Mouse (Mus musculus): ENCODE measurements around the gene Arfrp1. TPM values are rescaled to one million over a fixed set of nuclear protein-coding genes. Genes with fewer than 3 reads are reported as not detected.
A peak's percentile ranks its signal among the peaks of the same experiment; 100 is the strongest.

Gene Arfrp1
- polyA plus RNA-seq, 1 experiment from 2014 or later: 71.8 TPM

GRCm38 (mm10) chr2:181319248-181320102, 45.7 kb downstream of the Arfrp1 start, which contains the start of gene Rtel1:
Gene Rtel1 (plus strand): TSS chr2:181319739.
- H3K4me3 ChIP-seq (replicated peaks): peak within 1 kb of the TSS; percentile 64
- H3K27ac ChIP-seq: peak within 1 kb of the TSS; percentile 85
- 7% methylated on average over 40 of the region's 40 CpGs for WGBS
- peak within 1 kb of the TSS; percentile 70 for H3K4me2 ChIP-seq
- ATAC-seq (replicated peaks; ENCODE audit: low FRiP score): peak; percentile 94
- H3K9ac ChIP-seq: peak within 1 kb of the TSS; percentile 54
- H3K27me3 ChIP-seq: peaks cover 24% of the 10 kb centered on the region
- peaks cover 29% of the 10 kb centered on the region for H3K36me3 ChIP-seq
- H3K9me3 ChIP-seq (replicated peaks): no peaks in the 10 kb centered on the region
- H3K4me1 ChIP-seq: peaks cover 13% of the 10 kb centered on the region

- Histone ChIP-seq H3K9ac (no peak within 1 kb of the TSS), H3K27me3 (peaks cover 58% of the 10 kb centered on the region), H3K4me2 (peak within 1 kb of the TSS; percentile 50), H3K4me3 (replicated peaks) (peak within 1 kb of the TSS; percentile 28), H3K9me3 (replicated peaks) (no peaks in the 10 kb centered on the region), H3K4me1 (peaks cover 13% of the 10 kb centered on the region), H3K27ac (no peak within 1 kb of the TSS), H3K36me3 (no peaks in the 10 kb centered on the region)
- WGBS: 4% methylated on average over 23 of the region's 23 CpGs
- peak; percentile 74; the same call in 1 of the 2 replicates for ATAC-seq (replicated peaks; ENCODE audit: low FRiP score)
Observed at GRCm38 (mm10) chr2:181314080-181314810, 51.0 kb downstream of the Arfrp1 start, which contains the start of gene Stmn3. Gene Stmn3 (minus strand): TSS chr2:181314500.

- Histone ChIP-seq H3K4me2 (peak overlapping the region; percentile 50), H3K4me3 (replicated peaks) (peak overlapping the region; percentile 28), H3K27me3 (peaks cover 65% of the 10 kb centered on the region), H3K4me1 (peaks cover 10% of the 10 kb centered on the region), H3K36me3 (no peaks in the 10 kb centered on the region), H3K27ac (no peak overlapping the region), H3K9me3 (replicated peaks) (no peaks in the 10 kb centered on the region), H3K9ac (no peak overlapping the region)
- 0 out of 2 replicates have a peak, but pooled peaks have one; percentile 25 for ATAC-seq (replicated peaks; ENCODE audit: low FRiP score)
- WGBS: 2% methylated on average over 35 of the region's 35 CpGs
Observed at GRCm38 (mm10) chr2:181313344-181314079, 51.7 kb downstream of the Arfrp1 start.

- H3K4me2 ChIP-seq: peak overlapping the region; percentile 50; the same call in 1 of the 2 replicates
- no peaks in the 10 kb centered on the region for H3K36me3 ChIP-seq
- peaks cover 10% of the 10 kb centered on the region for H3K4me1 ChIP-seq
- H3K27ac ChIP-seq: no peak overlapping the region
- H3K27me3 ChIP-seq: peaks cover 68% of the 10 kb centered on the region
- H3K4me3 ChIP-seq (replicated peaks): no peak overlapping the region
- no peaks in the 10 kb centered on the region for H3K9me3 ChIP-seq (replicated peaks)
- no peak for ATAC-seq (replicated peaks; ENCODE audit: low FRiP score)
- no peak overlapping the region for H3K9ac ChIP-seq
- WGBS: 10% methylated on average over 5 of the region's 5 CpGs
Observed at GRCm38 (mm10) chr2:181313006-181313343, 52.2 kb downstream of the Arfrp1 start.

- H3K36me3 ChIP-seq: no peaks in the 10 kb centered on the region
- 72% methylated on average over 3 of the region's 3 CpGs for WGBS
- no peak overlapping the region for H3K27ac ChIP-seq
- no peaks in the 10 kb centered on the region for H3K9me3 ChIP-seq (replicated peaks)
- no peak overlapping the region for H3K9ac ChIP-seq
- H3K27me3 ChIP-seq: peaks cover 74% of the 10 kb centered on the region
- ATAC-seq (replicated peaks; ENCODE audit: low FRiP score): no peak
- H3K4me3 ChIP-seq (replicated peaks): no peak overlapping the region
- peaks cover 10% of the 10 kb centered on the region for H3K4me1 ChIP-seq
- no peak overlapping the region for H3K4me2 ChIP-seq
Observed at GRCm38 (mm10) chr2:181312435-181312834, 52.8 kb downstream of the Arfrp1 start.

Other genes with a start within 250 kb of the Arfrp1 start
- gene Kcnq2, start 230.1 kb downstream of the Arfrp1 start, polyA plus RNA-seq (2015; fragmentation: Nextera tagmentation; extraction: Ambion mirVana): 0.33 and 0.68 TPM in 2 replicates
- 0.08 and 0.17 TPM in 2 replicates for gene Eef1a2, start 208.4 kb downstream of the Arfrp1 start, polyA plus RNA-seq (2015; fragmentation: Nextera tagmentation; extraction: Ambion mirVana)
- 315 and 330 TPM in 2 replicates for gene Ppdpf, start 178.2 kb downstream of the Arfrp1 start, polyA plus RNA-seq (2015; fragmentation: Nextera tagmentation; extraction: Ambion mirVana)
- gene Ptk6, start 162.6 kb downstream of the Arfrp1 start, polyA plus RNA-seq (2015; fragmentation: Nextera tagmentation; extraction: Ambion mirVana): 0.04 TPM in 1 of 2 replicates, not detected in the other
- 0.24 and 0.45 TPM in 2 replicates for gene Srms, start 152.2 kb downstream of the Arfrp1 start, polyA plus RNA-seq (2015; fragmentation: Nextera tagmentation; extraction: Ambion mirVana)
- 0.14 and 0.26 TPM in 2 replicates for gene Fndc11, start 145.4 kb downstream of the Arfrp1 start, polyA plus RNA-seq (2015; fragmentation: Nextera tagmentation; extraction: Ambion mirVana)
- gene Helz2, start 123.4 kb downstream of the Arfrp1 start, polyA plus RNA-seq (2015; fragmentation: Nextera tagmentation; extraction: Ambion mirVana): 1.3 and 1.6 TPM in 2 replicates
- 15.3 and 15.8 TPM in 2 replicates for gene Gmeb2, start 77.4 kb downstream of the Arfrp1 start, polyA plus RNA-seq (2015; fragmentation: Nextera tagmentation; extraction: Ambion mirVana)
- gene Stmn3, start 50.9 kb downstream of the Arfrp1 start, polyA plus RNA-seq (2015; fragmentation: Nextera tagmentation; extraction: Ambion mirVana): 5.1 and 17.3 TPM in 2 replicates
- 41.8 and 44.7 TPM in 2 replicates for gene Rtel1, start 45.7 kb downstream of the Arfrp1 start, polyA plus RNA-seq (2015; fragmentation: Nextera tagmentation; extraction: Ambion mirVana)
- 41.7 and 43.7 TPM in 2 replicates for gene Zgpat, start 476 bp downstream of the Arfrp1 start, polyA plus RNA-seq (2015; fragmentation: Nextera tagmentation; extraction: Ambion mirVana)
- 22.6 and 26.7 TPM in 2 replicates for gene Lime1, start 14.7 kb upstream of the Arfrp1 start, polyA plus RNA-seq (2015; fragmentation: Nextera tagmentation; extraction: Ambion mirVana)
- gene Zbtb46, start 94.0 kb upstream of the Arfrp1 start, polyA plus RNA-seq (2015; fragmentation: Nextera tagmentation; extraction: Ambion mirVana): 25.5 and 28.0 TPM in 2 replicates
- gene Abhd16b, start 127.8 kb upstream of the Arfrp1 start, polyA plus RNA-seq (2015; fragmentation: Nextera tagmentation; extraction: Ambion mirVana): 0.30 TPM in 1 of 2 replicates, not detected in the other
- gene Tpd52l2, start 131.7 kb upstream of the Arfrp1 start, polyA plus RNA-seq (2015; fragmentation: Nextera tagmentation; extraction: Ambion mirVana): 162 and 169 TPM in 2 replicates
- 84.4 and 88.6 TPM in 2 replicates for gene Dnajc5, start 155.1 kb upstream of the Arfrp1 start, polyA plus RNA-seq (2015; fragmentation: Nextera tagmentation; extraction: Ambion mirVana)
- gene Uckl1, start 219.5 kb upstream of the Arfrp1 start, polyA plus RNA-seq (2015; fragmentation: Nextera tagmentation; extraction: Ambion mirVana): 50.7 and 59.0 TPM in 2 replicates
- gene Prpf6, start 226.5 kb upstream of the Arfrp1 start, polyA plus RNA-seq (2015; fragmentation: Nextera tagmentation; extraction: Ambion mirVana): 67.4 and 69.5 TPM in 2 replicates
- gene Zfp512b, start 227.4 kb upstream of the Arfrp1 start, polyA plus RNA-seq (2015; fragmentation: Nextera tagmentation; extraction: Ambion mirVana): 43.1 and 51.6 TPM in 2 replicates
- gene Samd10, start 233.8 kb upstream of the Arfrp1 start, polyA plus RNA-seq (2015; fragmentation: Nextera tagmentation; extraction: Ambion mirVana): 24.6 and 26.3 TPM in 2 replicates